Mouse (Mus musculus) urinary bladder, postnatal 4 days (tissue): Measurements from ENCODE around the gene Mlxip.
A peak's percentile ranks its signal among the peaks of the same experiment; 100 is the strongest.

Experiments used
- DNase-seq, 2 experiments: peaks; one replicate each; pipeline ENCODE4 v3.0.0; 2021 to 2022; ENCODE audit warnings: low spot score in 2 of 2

Mlxip gene

DNA sequence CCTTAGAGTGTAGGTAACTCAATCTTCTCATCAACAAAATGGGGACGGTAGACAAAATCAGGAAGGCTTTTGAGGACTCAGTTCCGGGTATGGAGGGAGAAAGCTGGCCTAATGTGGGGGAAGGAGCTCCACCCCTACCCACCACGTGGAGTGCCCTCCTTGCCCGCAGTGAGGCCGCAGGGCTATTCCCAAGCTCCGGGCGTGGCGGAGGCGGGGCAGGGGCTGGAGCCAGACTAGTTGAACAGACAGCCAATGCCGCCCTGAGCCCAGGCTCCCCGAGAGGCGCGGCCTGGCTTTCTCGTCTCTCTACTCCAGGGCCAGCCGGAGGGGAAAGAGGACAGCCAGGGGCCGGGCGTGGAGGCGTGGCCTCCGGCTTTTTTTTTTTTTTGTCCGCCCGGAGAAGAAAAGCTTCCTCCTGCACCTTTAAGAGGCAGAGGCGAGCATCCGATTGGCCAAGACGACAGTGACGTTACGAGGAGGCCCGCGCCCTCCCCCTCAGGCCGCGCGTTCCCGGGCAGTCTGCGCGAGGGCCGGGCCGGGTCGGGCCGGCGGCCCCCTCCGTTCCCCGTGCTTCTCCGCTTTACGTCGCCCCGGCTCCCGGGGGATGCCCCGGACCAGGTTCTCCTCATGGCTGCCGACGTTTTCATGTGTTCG, at the start of gene Mlxip:
TSS of gene Mlxip (plus strand) at position 496 of the 654 bp plus-strand sequence.
- peak; percentile 93 to 94 for DNase-seq

DNA sequence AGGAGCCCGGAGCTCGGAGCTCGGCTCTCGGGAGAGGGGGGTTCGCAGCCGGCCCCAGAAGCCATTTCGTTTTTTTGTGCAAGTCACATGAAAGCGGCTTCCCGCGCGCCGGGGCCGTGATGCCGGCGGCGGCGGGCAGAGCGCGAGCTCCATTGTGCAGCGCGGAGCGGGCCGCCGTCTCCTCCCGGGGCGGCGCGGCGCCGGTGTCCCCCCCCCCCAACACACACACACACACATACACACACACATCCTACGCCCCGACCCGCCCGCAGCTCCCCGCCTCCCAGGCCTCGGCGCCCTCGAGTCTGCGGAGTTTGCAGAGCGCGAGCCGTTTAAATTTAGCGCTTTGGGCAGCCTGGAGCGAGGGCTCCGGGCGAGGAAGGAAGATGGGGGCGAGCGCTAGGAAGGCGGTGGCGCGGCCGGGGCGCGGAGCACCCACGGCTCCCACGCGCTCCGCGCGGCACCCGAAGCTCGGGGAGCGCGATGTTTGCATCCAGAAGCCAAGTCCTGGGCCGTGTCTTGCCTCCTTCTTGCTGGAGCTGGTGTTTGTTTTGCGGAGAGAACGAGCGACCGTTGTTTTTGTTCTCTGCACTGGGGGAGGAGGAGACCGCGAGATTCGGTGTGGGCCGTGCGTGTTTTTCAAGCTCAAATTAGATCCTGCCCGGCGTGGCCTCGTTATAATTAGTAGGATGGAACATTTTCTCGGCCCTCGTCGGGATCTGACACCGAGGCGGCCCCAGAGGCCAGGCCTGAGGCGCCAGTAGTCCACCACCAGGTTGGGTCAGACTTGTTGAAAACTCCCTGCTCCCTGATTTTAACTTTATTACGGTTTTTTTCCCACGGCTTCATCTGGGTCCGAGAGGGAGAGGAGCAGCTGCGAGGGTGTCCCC, 49.4 kb upstream of the Mlxip start:
- peak in 1 of 2 experiments; percentile 61 for DNase-seq

DNA sequence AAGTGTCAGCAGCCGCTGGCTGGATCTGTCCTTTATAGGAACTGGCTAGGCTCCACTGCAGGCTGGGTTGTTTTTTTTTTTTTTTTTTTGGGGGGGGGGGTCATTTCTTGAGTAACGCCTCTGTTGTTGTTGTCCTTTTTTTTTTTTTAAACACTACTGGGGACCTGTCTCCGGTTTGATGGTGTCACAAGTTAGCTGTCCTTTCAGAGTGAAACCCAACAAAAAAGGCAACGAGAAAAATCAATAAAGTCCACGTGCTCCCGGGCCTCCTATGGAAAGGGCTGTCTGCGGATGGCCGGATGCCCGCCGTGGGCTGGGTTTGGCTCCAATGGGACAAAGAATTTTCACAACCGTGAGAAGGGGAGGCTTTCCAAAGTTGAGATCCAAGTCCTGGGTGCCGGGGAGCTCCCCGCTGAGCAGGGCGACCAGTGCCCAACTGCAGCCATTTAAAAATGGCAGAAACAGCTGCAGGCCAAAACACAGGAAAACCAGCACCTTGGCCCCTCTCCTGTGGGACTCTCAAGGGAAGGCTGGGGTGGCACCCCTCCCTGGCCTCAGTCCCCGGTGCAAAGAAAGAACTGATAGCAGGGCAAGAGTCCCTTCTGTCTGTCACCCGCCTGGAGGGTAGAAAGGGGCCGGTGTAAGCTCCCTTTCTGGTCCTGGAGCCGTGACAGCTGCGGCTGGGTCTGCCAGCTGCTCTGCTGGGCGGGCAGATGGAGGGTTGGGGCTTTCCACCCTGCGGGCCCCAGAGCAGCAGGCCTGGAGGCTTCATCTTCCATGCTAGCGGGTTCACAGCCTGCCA, 48.5 kb upstream of the Mlxip start:
- peak; percentile 69 to 79 for DNase-seq

DNA sequence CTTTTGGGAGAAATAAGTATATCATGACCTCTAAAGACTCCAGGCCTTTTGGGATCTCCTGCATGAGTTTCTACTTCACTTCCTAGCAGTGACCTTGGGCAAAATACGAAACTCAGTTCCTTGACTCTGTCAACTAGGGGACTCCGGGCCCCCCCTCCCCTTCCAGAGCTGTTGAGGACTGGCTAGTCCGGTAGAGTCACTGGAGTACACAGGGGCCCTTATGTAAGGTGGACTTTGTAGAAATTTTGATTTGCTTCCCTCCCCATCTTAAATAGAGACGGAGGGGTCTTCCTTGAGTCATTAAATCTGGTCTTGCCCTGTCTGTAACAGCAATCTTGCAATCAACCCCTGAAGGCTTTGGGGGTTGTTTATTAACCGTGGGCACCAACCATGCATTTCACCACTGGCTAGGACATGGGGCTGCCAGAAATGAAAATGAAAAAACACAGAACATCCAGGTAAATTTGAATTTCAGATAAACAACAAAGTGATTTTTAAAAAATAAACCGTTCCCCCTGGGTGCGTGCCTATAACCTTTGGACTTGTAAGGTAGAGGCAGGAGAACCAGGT, 47.8 kb upstream of the Mlxip start:
- no peak for DNase-seq

DNA sequence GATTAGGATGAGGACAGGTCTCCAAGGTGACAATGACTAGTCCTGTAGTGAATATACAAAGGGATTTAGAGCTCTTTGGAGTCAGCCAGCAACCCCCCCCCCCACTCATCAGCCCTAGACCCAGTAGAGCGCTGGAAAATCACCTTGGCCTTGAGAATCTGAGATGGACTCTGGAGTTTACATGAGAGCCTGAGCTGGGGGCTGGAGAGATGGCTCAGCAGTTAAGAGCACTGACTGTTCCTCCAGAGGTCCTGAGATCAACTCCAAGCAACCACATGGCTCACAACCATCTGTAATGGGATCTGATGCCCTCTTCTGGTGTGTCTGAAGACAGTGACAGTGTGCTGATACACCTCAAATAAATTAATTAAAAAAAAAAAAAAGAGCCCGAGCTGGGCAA, 46.6 kb upstream of the Mlxip start:
- no peak for DNase-seq

DNA sequence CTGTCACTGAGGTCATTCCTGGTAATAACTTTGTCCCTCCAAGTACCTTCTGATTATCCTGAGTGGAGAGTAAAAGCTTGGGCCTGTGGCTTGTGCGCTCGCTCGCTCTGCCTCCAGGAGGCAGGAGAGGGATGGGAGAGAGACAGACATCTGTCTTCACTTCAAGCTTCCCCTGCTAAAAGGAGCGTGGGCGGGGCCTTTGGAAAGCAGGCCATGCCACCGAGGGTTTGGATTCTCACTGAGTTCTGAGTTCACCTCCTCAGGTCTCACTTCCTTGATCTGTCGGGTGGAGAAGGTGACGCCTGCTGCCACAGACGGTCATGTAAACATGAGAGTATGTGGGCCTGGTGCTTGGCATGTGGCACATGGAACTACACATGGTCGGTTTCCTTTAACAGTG, 44.2 kb upstream of the Mlxip start:
- DNase-seq = no peak

DNA sequence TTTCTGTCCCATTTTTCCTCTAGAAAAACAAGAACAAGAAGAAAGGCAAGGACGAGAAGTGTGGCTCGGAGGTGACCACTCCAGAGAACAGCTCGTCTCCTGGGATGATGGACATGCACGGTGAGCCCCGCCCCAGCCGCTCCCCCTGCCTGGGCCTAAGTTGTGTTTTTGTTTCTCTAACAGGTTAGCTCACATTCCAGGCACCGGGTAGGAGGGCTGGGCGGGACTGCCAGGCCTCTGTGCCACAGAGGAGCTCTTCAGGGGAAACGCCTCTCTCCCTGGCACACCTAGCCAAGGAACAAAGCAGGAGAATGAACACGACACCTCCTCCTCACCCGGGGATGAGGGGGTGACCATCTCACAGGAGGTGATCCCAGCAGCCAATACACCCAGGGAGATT, 38.7 kb upstream of the Mlxip start:
- DNase-seq = peak in 1 of 2 experiments; percentile 65

DNA sequence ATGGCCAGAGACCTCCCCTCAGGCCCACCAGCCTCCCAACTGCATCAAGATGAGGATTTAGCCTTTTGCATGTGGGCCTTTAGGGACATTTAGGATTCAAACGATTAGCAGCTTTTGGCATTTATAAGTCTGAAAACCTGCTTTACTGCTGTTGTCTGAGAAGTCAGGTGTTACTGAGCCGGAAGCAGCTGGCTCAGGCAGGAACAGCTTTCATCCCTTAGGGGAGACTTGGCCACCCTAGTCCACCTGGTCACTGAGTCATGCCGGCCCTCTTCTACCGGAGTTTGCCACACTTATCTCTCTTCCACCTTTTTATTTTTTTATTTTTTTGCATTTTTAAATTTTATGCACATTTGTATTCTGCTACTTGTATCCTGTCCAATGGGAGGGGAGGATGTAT, 37.3 kb upstream of the Mlxip start:
- DNase-seq = no peak

DNA sequence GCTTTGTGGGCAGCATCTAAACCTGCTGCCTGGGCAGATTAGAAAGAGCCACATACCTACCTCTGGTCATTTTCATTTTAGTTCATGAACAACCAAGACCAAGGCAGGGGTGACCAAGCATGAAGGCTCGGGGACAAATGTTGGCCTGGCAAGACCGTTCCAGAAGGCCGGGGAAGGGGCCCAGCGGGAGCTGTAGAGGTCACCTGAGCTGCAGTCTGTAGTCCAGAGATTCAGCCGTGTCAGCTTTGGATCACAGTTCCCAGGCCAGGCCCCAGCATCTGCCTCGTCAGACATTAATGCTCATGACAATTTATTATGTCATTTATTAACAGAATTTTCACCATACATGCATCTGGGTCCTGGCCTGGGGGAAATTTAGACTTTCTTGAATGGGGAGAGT, 35.2 kb upstream of the Mlxip start:
- DNase-seq = no peak

DNA sequence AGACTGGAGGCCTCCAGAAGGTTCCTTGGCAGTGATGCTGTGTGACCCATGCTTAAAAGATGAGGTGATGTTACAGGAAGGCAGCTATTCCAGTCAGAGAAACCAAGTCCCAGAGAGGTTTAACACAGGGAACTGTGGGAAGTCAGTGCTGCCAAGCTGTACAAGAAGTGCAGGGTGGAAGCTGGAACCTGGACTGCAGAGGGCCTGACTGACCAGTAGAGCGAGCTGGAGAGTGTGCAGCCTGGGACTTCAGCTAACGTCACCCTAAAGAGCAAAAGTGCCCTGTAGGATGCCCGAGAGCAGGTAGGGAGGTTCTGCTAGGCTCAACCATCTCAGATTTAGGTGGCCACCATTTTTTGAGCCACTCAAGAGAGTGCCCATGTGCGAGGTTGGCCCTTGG, 31.7 kb upstream of the Mlxip start:
- no peak for DNase-seq

DNA sequence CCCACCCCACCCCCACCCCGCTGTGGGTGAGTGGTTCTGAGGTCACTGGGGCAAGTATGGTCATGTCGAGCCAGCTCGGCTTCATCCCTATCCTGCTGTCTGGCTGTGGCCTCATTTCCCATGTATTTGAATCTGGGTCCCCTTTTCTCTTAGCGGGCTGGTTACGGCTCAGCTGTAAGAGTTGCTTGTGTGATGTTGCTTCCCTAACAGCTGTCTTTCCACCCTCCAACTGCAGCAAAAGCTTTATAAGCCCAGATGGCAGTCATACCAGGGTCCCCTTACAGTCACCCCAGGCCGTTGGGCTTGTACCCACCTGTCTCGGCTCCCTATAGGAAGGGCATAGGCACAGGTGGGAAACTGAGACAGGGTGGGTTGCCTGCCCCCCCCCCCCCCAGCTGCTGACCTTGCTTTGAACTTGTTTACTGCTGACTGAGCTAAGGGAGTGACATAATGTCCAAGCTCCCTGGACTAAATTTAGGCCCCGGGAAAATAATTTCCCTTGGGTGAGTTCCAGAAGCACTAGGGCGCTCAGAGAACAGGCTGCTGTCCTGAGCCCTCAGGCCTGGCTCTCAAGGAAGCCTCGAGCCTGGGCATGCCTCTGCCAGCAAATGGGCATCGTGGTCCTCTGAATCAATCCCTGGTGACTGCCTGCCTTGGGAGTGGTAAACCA, 30.2 kb upstream of the Mlxip start:
- DNase-seq = no peak

DNA sequence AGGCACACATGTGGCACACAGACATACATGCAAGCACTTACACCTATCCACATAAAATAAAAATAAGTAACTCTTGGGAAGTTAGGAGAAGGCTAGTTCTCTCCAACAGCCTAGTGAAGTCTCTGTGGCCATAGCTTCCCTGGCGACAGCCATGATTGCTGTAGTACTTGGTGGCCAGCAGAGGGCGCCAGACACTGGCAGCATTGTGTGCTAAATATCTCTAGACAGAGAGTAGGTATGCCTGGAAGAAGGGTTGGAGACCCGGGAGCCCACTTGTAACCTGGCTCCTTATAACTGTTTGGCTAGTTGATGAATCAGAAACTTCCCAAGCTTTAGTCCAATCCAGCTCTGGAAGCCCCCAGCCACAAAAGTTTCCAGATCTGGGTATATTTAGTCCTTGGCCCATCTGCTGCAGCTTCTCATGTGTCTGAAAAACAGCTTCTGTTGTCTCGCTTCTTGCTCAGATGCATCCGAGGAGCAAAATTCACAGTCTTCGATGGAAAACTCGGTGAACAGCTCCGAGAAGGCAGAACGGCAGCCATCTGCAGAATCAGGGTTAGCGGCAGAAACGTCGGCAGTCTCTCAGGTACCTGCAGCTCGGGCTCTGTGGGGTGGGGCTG, 25.6 kb upstream of the Mlxip start:
- DNase-seq = no peak

DNA sequence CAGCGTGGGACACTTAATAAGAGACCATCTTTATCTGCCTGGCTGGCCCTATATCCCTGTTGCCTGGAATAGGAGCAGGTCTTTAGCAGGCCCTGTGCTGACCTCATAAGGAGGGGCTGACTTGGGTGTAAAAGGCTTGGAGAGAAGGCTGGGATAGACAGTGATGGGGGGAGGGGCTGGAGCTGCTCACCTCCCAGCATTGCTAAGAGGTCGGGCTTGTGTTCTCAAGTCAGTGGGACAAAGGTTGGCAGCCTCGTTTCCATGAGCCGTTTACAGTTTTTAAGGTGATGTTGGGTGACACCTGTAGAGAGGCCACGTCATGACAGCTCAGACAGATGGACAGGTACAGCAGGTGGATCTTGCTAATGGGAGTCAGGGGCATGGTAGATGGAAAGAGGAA, 24.5 kb upstream of the Mlxip start:
- DNase-seq = no peak

DNA sequence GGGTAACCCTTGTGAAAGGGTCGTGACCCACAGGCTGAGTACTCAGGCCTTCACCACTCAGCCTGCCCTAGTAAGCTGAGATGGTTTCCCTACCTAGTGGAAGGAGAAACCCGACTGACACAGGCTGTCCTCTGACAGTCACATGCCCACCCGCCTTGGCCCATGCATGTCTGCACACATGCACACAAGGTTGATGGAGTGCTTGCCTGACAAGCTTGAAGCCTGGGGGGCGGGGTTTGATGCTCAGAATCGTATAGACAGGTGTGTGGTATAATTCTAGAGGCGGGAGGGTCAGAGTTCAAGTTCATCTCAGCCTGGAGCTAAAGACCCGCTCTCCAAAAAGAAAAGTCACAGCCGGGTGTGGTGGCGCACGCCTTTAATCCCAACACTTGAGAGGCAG, 19.3 kb upstream of the Mlxip start:
- DNase-seq = no peak

DNA sequence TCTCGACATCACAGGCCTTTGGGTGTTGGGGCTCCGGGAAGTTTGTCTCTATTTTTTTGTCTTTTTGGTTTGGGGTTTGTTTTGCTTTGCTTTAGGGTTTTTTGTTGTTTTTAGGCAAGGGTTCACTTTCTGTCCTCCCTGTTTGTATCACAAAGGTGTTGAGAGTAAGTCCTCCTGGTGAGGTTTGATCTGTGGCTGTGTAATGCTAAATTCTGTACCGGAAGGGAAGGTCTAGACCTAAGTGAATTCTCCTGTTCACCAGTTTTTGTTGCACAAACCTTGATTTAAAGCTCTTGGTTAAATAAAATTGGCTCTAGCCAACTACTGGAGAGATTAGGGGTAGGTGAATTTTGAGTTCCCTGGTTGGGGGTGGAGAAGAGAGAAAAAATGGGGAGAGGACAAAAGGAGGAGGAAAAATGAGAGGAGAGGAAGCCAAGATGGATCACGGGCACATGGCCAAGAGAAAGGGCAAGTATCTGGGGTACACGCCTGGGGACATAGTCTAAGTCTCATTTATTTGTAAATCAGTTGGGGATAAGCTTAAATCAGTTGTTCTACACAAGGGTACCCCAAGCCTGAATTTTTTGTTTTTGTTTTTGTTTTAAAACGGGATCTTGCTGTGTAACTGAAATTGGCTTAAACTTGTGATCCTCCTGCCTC, 18.7 kb upstream of the Mlxip start:
- no peak for DNase-seq

DNA sequence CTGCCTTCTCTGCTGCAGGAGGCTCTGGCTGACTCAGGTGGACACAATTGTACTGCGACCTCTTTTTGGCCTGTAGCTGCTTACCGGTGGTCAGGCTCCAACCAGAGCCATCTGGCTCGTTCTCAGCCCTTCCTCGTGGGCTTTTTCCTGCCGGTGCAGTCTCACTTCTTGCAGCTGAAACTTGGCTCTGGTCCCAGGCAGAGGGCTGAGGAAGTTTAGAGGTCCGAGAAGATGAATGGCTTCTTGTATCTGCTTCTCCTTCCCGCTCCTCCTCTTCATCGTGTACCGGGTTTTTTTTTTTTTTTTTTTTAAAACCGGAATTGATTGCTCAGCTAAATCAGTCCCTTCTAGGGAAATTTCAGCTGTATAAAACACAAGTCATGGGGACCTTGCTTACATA, 18.0 kb upstream of the Mlxip start:
- DNase-seq = no peak

DNA sequence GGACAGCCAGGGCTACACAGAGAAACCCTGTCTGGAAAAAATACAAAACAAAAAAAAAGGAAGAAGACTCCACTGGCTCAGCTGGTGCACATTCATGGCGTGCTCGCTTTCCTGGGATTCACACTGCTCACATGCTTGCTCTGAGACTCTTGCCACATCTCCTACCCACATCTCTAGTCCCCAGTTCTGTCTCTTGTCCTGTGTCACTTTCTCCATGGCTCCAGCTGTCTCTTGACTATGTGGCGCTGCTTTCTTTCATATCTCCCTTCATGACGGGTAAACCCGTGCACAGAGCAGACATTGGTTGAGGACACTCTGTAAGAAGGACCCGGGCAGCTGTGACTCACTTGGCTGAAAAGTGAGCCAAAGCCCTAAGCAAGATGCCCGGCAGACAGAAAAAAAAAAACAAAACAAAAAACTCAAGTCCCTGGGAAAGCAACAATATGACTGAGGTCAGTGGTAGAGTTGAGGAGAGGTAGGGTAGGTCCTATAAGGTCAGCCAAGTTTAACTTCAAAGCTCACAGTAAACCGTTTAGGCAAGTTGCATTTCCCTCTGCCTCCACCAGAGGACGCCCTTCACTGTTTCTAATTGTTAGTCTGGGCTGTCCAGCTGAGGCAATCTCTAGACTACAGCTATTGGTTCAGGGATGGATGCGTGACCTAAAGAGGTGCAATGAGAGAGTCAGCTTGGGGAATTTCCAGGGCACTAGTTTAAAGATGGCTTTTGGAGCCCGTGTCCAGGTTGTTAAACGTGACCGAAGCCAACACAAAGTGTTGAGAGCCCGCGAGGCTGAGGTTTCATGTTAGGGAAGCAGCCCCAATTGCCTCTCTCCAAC, 17.3 kb upstream of the Mlxip start:
- peak; percentile 69 to 76 for DNase-seq

DNA sequence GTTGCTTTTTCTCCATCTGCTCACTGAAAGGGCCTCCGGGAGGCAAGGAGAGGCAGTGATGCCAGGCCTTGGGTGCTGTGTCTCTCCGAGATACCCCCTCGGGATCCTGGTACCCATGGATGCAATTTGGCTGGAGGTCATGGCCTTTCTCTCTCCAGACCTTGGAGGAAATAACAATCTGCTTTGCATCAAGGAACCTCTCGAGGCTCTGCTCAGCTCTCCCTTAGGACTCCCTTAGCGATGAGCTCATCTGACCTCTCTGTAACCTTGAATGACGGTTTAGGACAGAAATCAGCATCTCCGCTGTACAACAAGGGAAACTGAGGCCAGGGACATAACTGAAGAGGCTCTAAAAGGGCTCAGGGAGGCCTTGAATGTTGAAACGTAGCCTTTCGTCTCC, 15.9 kb upstream of the Mlxip start:
- DNase-seq = no peak

DNA sequence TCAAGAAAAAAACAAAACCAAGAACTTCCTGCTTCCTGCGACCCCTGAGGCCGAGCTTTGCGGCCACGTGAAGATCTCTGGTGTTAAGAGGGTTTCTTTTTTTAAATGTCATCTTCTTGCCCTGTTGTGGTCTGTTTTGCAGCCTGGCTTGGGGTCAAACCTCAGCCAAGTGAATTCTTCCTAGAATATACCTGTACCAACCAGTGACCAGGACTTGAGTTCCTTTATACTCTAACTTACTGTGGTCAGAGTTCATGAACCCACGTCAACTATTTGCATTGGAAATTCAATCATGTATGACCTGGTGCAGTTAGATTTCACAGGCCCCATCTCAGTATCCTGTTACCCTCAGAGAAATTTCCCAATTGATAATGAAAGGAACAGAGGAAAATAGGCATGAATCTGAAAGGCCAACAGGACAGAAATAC, 15.1 kb upstream of the Mlxip start:
- no peak for DNase-seq

DNA sequence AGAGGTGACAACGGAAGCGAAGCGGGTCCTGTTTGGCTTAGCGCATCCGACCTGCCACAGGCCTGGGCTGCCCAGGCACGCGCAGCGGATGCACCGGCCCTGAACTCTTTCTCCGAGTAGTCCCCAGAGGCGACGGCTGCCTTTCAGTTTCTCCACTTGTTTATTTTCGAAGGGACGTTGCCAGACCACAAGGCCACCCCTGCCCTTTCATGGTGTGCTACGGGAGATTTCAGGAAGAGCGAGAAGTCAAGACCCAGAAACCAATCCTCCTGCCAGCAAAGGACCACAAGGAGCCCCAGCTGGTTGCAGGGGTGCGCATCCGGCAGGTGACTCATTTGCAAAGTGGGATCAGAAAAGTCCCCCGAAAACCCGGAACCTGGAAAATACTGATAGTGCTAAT, 12.6 kb upstream of the Mlxip start:
- DNase-seq = no peak
